Mouse (Mus musculus): ENCODE measurements around the gene Elavl2. TPM values are rescaled to one million over a fixed set of nuclear protein-coding genes. Genes with fewer than 3 reads are reported as not detected.
A peak's percentile ranks its signal among the peaks of the same experiment; 100 is the strongest.

The Elavl2 gene
- polyA plus RNA-seq, 1 experiment from 2014 or later: 102 TPM

DNA sequence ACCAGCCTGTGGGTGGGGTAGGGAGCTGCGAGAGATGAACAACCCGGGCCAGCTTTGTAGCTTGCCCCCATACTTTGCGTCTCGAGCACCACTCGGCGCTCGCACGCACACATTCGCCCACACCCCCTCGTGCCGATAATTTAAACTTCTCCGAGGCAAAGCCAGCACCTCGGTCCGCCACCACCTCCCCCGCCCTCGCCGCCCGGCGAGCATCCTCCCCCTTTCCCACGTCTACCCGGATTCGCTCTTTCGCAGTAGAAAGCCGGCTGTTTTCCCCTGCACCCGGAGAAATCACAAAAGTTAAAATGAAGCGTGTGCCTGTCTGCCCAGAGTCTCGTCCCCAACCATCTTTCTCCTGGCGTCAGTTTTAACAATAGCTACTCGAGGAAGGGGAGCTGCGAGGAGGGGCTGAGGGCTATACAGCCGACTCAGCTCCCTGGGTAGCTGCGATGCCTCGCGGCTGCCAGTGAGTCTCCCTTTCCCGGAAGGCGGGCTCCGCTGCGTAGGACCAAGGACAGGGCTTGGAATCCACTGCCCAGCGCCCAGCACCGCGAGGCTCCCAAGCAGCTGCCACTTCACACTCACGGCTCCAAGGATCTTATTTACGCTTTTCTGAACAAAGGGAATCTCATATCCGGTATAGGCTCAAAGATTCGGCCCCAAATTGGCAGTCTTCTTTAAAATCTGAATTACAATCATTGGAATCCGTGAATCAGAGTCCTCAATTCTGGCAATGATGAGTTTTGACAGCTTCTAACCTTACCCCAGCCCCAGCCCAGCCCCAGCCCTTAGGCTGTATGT is 25.8 kb downstream of the Elavl2 start:
- WGBS: under 1% methylated on average over 46 of the region's 46 CpGs
- peak; percentile 45 for ATAC-seq (ENCODE audit: low FRiP score)
- H3K4me1 ChIP-seq: peaks cover 18% of the 10 kb centered on the region

DNA sequence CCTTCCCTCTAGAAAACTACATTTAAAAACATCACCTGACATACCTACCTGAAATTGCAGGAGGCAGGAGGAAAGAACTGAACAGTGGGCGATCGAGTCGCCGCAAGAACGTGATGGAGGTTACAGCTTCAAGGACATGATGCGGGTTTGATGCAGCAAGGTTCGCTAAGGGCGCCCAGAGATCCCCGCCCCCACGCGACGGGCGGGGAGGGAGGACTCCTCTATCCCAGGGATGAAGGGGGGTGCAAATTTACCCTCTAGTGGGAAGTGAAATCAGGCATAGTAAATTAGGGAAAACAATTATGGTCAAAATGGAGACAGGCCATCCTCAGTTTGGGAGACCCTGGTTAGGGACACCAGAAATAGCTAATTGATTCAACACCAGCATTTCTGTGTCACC is 27.7 kb downstream of the Elavl2 start:
- ATAC-seq (ENCODE audit: low FRiP score): no peak
- H3K9ac ChIP-seq: 0 out of 2 replicates have a peak overlapping the region, but pooled peaks have one; percentile 79
- H3K4me1 ChIP-seq: peaks cover 20% of the 10 kb centered on the region
- H3K4me2 ChIP-seq (replicated peaks): peak overlapping the region; percentile 83
- H3K27ac ChIP-seq: no peak overlapping the region
- 5% methylated on average over 13 of the region's 13 CpGs for WGBS
- H3K9me3 ChIP-seq (replicated peaks): no peaks in the 10 kb centered on the region
- peak overlapping the region; percentile 72 for H3K4me3 ChIP-seq
- no peaks in the 10 kb centered on the region for H3K36me3 ChIP-seq
- H3K27me3 ChIP-seq: peaks cover 13% of the 10 kb centered on the region

More for the DNA sequence above, 25.8 kb downstream of the Elavl2 start:
- peak overlapping the region; percentile 85 for H3K9ac ChIP-seq
- H3K4me3 ChIP-seq: peak overlapping the region; percentile 72
- peak overlapping the region; percentile 91 for H3K27ac ChIP-seq
- H3K9me3 ChIP-seq (replicated peaks): no peaks in the 10 kb centered on the region
- peak overlapping the region; percentile 83 for H3K4me2 ChIP-seq (replicated peaks)
- peaks cover 13% of the 10 kb centered on the region for H3K27me3 ChIP-seq
- H3K36me3 ChIP-seq: no peaks in the 10 kb centered on the region

DNA sequence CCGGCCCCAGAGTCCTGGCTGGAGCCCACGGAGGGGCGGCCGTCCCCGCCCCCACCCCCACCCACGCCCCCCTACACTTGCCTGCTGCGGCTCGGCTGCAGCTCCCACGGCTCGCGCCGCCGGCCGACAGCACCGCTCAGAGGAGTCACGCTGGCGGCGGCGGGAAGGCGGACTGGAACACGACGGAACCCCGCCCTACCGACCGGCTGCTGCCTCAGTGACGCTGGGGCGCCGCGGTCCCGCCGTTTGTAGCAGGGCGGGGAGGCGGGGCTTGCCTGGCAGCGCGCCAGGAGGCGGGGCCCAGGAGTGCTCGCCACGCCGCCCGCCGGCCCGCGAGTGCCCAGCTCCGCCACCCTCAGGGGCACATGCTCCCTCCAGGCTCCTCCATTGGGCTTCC is 28.8 kb downstream of the Elavl2 start:
- Histone ChIP-seq H3K9ac (peak overlapping the region; percentile 79), H3K4me1 (peaks cover 20% of the 10 kb centered on the region), H3K27me3 (peaks cover 13% of the 10 kb centered on the region), H3K36me3 (no peaks in the 10 kb centered on the region), H3K4me3 (peak overlapping the region; percentile 72), H3K4me2 (replicated peaks) (peak overlapping the region; percentile 83), H3K27ac (peak overlapping the region; percentile 86), H3K9me3 (replicated peaks) (no peaks in the 10 kb centered on the region)
- peak; percentile 59 for ATAC-seq (ENCODE audit: low FRiP score)
- WGBS: under 1% methylated on average over 44 of the region's 44 CpGs

DNA sequence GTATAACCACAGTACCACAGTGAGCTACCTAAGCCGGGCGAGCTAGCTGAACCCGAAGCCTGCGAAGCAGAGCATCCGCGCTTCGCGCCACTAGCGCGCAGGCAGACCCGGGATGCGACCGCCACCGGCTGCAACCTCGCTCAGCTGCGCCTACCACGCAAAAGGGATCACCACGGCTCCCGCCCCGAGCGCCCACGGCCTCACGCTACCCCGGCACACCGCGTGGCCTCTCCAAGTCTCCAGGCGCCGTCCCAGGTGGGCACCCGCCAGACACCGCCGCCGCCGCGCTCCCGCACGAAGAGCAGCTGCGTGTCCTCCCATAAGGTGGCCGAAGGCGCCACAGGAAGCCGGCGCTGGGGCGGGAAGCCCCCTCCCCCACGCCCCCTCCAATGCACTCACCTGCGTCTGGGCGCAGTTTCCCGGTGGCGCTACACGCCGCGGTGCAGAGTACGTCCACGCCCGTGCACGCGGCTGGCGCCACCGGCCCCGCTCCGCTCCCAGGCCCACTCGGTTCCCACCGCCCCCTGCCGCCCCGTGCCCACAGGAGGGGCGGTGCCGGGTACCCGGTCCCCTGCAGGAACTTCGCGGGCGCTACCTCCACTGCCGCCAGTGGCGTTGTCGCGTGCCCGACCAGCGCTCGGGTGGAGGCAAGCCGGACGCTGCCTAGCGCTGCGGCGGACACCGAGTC is 29.3 kb downstream of the Elavl2 start:
- no peaks in the 10 kb centered on the region for H3K9me3 ChIP-seq (replicated peaks)
- under 1% methylated on average over 77 of the region's 82 CpGs for WGBS
- peak overlapping the region; percentile 86 for H3K27ac ChIP-seq
- peak overlapping the region; percentile 72 for H3K4me3 ChIP-seq
- ATAC-seq (ENCODE audit: low FRiP score): peak; percentile 60
- H3K36me3 ChIP-seq: no peaks in the 10 kb centered on the region
- H3K9ac ChIP-seq: peak overlapping the region; percentile 79
- H3K4me1 ChIP-seq: peaks cover 20% of the 10 kb centered on the region
- H3K27me3 ChIP-seq: peaks cover 13% of the 10 kb centered on the region
- peak overlapping the region; percentile 83 for H3K4me2 ChIP-seq (replicated peaks)

DNA sequence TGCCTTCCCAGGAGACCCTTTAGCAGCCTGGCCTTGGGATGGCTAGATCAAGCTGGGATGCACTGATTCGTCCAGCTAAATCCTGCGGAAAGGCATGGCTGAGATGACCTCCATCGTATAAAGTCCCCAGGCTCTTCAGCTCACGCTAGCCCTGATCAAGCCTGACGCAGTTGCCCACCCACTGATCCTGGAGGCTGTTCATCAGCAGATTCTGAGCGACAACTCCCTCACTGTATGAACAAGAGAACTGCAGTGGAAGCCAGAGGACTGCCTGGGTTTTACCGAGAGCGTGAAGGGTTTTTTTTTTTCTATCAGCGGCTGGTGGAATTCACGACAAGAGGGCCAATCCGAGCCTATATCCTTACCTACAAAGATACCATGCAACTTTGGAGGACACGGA is 35.3 kb downstream of the Elavl2 start:
- ATAC-seq (ENCODE audit: low FRiP score): no peak
- H3K4me1 ChIP-seq: peaks cover 12% of the 10 kb centered on the region; the same call in 1 of the 2 replicates
- WGBS: 76% methylated on average over 12 of the region's 12 CpGs

DNA sequence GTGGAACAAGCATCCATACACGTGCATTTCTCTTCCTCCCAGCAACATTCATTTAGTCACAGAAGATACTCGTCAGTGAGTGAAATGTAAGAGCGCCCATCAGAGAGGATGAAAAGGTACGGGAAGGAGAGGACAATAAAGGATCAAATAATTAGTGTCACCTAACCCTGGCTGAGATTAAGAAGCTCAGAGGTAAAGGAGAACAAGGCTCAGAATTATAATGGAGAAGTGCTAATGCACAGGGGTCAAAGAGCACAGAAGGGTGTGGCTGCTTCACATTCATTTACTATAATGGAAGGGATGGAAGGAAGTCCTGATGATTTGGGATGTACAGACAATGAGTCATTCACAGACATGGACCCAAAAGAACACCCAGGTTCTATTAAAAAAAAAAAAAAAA is 36.6 kb downstream of the Elavl2 start:
- H3K4me3 ChIP-seq: no peak overlapping the region
- peaks cover 4% of the 10 kb centered on the region; the same call in 1 of the 2 replicates for H3K4me1 ChIP-seq
- H3K4me2 ChIP-seq (replicated peaks): no peak overlapping the region
- no peak for ATAC-seq (ENCODE audit: low FRiP score)
- no peak overlapping the region for H3K27ac ChIP-seq
- peaks cover 6% of the 10 kb centered on the region for H3K36me3 ChIP-seq
- H3K9me3 ChIP-seq (replicated peaks): no peaks in the 10 kb centered on the region
- no peak overlapping the region for H3K9ac ChIP-seq
- no peaks in the 10 kb centered on the region for H3K27me3 ChIP-seq
- 70% methylated on average over 4 of the region's 4 CpGs for WGBS

More for the DNA sequence above, 35.3 kb downstream of the Elavl2 start:
- H3K9me3 ChIP-seq (replicated peaks): no peaks in the 10 kb centered on the region
- H3K36me3 ChIP-seq: peaks cover 6% of the 10 kb centered on the region
- no peak overlapping the region for H3K4me2 ChIP-seq (replicated peaks)
- H3K9ac ChIP-seq: no peak overlapping the region
- no peaks in the 10 kb centered on the region for H3K27me3 ChIP-seq
- no peak overlapping the region for H3K27ac ChIP-seq
- no peak overlapping the region for H3K4me3 ChIP-seq

DNA sequence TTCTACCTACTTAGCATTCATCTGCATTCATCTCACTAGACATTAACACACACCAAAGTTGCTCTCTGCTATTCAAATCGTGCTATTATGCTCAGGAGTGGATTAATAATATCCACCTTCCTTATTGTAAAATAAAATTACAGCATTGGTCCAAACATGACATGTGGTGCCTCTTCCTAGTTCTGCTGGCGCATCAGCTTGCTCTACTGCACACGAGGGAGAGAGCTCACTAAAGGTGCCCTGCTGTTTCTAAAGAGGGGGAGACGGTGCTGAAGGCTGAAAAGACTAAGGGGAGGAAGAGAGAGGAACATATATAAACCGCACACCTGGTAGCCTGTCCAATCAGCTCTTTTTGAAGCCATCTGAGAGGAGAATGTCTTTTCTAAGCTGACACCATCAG is 38.1 kb downstream of the Elavl2 start:
- Histone ChIP-seq H3K4me3 (no peak overlapping the region), H3K4me1 (peaks cover 6% of the 10 kb centered on the region; the same call in 1 of the 2 replicates), H3K27ac (no peak overlapping the region), H3K9ac (no peak overlapping the region), H3K27me3 (no peaks in the 10 kb centered on the region), H3K36me3 (peaks cover 6% of the 10 kb centered on the region), H3K4me2 (replicated peaks) (no peak overlapping the region), H3K9me3 (replicated peaks) (no peaks in the 10 kb centered on the region)
- WGBS: 44% methylated on average over 5 of the region's 5 CpGs
- no peak for ATAC-seq (ENCODE audit: low FRiP score)

DNA sequence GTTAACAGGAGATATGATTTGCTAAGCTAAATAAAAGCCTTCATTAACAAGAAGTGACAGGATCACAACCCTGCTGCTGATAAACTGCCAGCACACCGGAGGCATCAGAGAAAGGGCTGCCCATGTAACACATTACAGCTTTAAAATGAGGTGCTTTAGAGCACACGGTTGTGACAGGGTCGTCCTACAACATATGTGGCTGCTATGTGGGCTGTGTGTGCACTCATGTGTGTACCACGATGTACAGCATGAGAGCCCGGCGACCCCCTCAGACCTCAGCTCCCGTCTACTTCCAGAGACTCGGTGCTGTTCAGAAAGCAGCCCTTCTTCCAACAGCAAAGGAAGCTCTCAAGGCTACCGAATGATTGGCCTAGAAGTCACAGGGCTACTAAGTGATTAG is 47.4 kb downstream of the Elavl2 start:
- 0 out of 2 replicates have a peak, but pooled peaks cover 2% of the 10 kb centered on the region for H3K4me1 ChIP-seq
- no peak overlapping the region for H3K4me3 ChIP-seq
- H3K9me3 ChIP-seq (replicated peaks): no peaks in the 10 kb centered on the region
- 0 out of 2 replicates have a peak, but pooled peaks cover 3% of the 10 kb centered on the region for H3K36me3 ChIP-seq
- no peak overlapping the region for H3K4me2 ChIP-seq (replicated peaks)
- H3K27ac ChIP-seq: peak overlapping the region; percentile 24; the same call in 1 of the 2 replicates
- no peaks in the 10 kb centered on the region for H3K27me3 ChIP-seq
- 73% methylated on average over 9 of the region's 9 CpGs for WGBS
- no peak overlapping the region for H3K9ac ChIP-seq
- ATAC-seq (ENCODE audit: low FRiP score): no peak

DNA sequence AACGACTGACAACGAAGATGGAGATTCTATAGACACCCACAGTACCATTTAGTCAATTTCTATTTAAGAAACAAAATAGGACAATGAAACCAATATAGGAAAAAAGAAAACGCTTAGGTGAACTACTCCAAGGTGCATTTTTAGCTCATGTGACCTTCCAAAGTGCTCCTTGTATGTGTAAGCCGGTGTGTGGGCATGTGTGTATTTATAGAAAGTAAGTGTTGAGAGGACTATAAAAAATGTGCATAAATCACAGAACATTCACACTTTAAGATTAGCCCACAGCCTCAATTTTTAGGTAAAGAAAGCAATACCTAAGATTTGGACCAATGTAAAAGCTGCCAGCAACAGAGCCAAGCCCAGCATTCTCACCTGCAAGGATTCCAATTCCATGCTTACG is 51.0 kb downstream of the Elavl2 start:
- ATAC-seq (ENCODE audit: low FRiP score): no peak
- Histone ChIP-seq H3K27ac (no peak overlapping the region), H3K4me3 (no peak overlapping the region), H3K4me2 (replicated peaks) (no peak overlapping the region), H3K36me3 (0 out of 2 replicates have a peak, but pooled peaks cover 3% of the 10 kb centered on the region), H3K4me1 (peaks cover 8% of the 10 kb centered on the region; the same call in 1 of the 2 replicates), H3K9ac (no peak overlapping the region), H3K9me3 (replicated peaks) (no peaks in the 10 kb centered on the region), H3K27me3 (no peaks in the 10 kb centered on the region)
- WGBS: 91% methylated on average over 5 of the region's 5 CpGs

DNA sequence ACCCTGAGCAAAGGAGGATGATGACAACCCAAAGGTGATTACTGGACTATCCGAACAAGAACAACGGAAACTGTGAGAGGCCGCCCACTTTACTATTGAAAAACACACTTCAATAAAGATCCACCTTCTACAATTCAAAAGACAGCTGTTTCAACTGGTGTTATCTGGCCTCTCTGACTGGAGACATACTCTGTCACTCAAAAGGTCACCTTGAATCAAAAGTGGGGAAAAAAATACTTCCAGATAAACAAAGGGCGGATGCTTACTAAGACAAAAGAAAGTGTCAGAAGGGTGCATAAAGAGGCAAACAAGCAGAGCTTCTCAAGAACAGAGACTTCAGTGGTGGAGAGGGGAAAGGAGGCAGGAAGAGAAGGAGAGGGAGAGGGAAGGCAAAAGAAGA is 66.4 kb downstream of the Elavl2 start:
- no peaks in the 10 kb centered on the region for H3K36me3 ChIP-seq
- H3K4me3 ChIP-seq: no peak overlapping the region
- H3K27ac ChIP-seq: no peak overlapping the region
- 83% methylated on average over 4 of the region's 4 CpGs for WGBS
- H3K4me1 ChIP-seq: no peaks in the 10 kb centered on the region
- ATAC-seq (ENCODE audit: low FRiP score): no peak
- no peaks in the 10 kb centered on the region for H3K27me3 ChIP-seq
- H3K9ac ChIP-seq: no peak overlapping the region
- no peaks in the 10 kb centered on the region for H3K9me3 ChIP-seq (replicated peaks)
- no peak overlapping the region for H3K4me2 ChIP-seq (replicated peaks)

DNA sequence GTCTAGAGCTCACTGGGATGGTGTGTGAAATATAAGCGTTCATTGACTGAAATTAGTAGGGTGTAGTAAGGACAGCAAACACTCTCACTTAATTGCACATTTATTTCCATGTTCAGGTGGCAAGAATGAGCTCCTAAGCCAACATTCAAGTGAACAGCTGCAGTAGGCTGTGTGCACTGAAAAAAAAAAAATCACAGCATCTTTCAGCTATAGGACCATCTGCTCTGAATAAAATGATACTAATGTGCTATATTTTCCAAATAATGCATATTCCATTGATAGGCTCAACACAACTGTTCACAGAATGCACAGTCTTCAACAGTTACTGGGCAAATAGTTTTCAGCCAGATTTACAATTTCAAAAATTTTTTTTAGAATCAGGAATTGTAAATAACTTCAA is 89.8 kb downstream of the Elavl2 start:
- Histone ChIP-seq H3K4me2 (replicated peaks) (no peak overlapping the region), H3K27ac (no peak overlapping the region), H3K4me3 (no peak overlapping the region), H3K9ac (no peak overlapping the region), H3K4me1 (no peaks in the 10 kb centered on the region; the same call in 1 of the 2 replicates), H3K27me3 (no peaks in the 10 kb centered on the region), H3K36me3 (0 out of 2 replicates have a peak, but pooled peaks cover 10% of the 10 kb centered on the region), H3K9me3 (replicated peaks) (no peaks in the 10 kb centered on the region)
- no peak for ATAC-seq (ENCODE audit: low FRiP score)
- WGBS: 91% methylated on average over 1 of the region's 1 CpGs

DNA sequence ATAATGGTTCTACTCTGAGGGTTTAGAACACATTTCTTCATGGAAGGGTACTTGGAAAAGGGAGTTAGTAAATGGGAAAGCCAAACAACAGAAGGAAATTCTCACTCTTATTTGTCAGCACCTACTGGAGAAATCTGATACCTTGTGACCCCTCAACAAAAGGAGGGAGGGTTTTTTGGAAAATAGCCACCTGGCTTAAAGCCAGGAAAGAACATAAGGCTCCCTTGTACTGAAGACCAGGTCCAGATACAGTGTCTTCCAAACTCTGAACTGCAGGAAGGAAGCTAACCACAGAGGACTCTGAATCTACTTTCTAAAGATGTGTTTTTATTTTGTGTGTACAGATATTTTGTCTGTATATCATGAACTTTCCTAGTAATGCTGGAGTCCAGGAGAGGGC is 102.9 kb downstream of the Elavl2 start:
- Histone ChIP-seq H3K9me3 (replicated peaks) (no peaks in the 10 kb centered on the region), H3K4me1 (peaks cover 6% of the 10 kb centered on the region; the same call in 1 of the 2 replicates), H3K4me2 (replicated peaks) (no peak overlapping the region), H3K27me3 (no peaks in the 10 kb centered on the region), H3K4me3 (no peak overlapping the region), H3K9ac (no peak overlapping the region), H3K36me3 (0 out of 2 replicates have a peak, but pooled peaks cover 3% of the 10 kb centered on the region), H3K27ac (no peak overlapping the region)
- ATAC-seq (ENCODE audit: low FRiP score): peak; percentile 30
